Mouse (Mus musculus): ENCODE measurements around the gene Gm21985.

Gene Gm21985

DNA sequence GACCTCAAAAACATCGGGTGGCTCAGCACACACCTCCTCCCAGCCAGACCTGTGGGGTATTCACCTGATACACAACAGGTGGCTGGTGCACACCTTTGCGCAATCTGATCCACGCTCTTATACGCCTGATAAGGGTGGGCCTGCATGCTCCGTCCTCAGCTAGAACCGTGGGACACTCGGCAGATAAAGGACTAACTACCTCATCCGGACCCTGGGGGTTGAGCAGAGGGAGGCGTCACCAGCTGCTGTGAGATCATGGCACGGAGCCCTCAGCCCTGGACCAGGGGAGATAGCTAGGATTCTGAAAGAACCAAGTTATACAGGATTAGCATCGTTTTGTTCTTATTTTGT is at the start of gene Gm21985:
Gene Gm21985, plus strand, starts transcription at position 73 of the 351 bp plus-strand sequence.
- peak in 1 of 2 experiments; percentile 53 for DNase-seq

GRCm38 (mm10) chr2:112217614-112218013 is 48.5 kb upstream of the Gm21985 start:
- no peak for DNase-seq

DNA sequence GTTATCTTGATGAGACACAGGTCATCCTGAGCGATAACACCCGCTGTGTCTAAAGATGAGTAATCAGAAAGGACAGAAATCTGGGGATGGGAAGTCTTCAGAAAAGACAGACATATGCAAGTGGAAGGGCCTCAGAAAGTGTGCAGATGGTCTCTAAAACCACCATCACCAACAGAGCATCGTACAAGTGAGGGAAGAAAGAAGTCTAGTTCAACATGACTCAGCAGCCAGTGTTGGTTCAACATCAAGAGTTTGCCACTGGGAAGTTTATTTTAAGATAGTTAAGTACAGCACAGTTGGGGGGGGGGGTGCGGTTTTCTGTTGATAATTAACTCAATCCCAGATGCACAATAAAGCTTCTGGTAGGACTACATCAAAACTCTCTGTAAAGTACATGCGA is 45.2 kb upstream of the Gm21985 start:
- DNase-seq = no peak

DNA sequence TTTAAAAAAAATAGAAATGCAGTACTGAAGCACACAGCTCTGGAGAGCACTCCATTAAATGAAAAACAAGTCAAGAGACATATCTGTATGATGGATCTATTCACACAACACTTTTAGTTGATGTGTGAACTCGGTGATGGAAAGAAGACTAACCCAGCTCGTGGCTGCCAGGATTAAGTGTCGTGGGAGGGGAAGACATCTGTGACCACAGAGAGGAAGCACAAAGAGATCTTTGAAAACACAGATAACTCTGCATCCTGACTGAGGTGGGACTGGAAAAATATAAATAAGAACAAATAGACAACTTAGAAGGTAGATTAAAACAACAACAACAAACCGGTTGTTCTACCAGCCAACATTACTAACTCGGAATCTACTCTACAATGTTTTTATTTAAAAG is 43.5 kb upstream of the Gm21985 start:
- no peak for DNase-seq

GRCm38 (mm10) chr2:112224356-112224755 is 41.8 kb upstream of the Gm21985 start:
- no peak for DNase-seq

DNA sequence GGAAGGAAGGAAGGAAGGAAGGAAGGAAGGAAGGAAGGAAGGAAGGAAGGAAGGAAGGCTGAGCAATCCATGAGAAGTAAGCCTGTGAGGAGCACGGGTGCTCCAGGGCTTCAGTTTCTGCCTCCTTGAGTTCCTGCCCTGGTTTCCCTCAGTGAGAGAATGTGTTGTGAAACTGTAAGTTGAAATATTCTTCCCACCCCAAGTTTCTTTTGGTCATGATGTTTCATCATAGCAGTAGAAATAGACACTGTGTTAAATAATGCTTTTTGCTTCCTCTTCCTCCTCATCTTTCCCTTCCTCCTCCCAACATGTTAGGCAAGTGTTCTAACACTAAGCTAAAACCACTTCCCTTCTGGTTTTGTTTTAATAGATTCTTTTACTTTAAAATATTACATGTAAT is 33.5 kb upstream of the Gm21985 start:
- no peak for DNase-seq

GRCm38 (mm10) chr2:112236620-112237019 is 29.5 kb upstream of the Gm21985 start:
- DNase-seq = no peak

GRCm38 (mm10) chr2:112238006-112238405 is 28.1 kb upstream of the Gm21985 start:
- DNase-seq = no peak

DNA sequence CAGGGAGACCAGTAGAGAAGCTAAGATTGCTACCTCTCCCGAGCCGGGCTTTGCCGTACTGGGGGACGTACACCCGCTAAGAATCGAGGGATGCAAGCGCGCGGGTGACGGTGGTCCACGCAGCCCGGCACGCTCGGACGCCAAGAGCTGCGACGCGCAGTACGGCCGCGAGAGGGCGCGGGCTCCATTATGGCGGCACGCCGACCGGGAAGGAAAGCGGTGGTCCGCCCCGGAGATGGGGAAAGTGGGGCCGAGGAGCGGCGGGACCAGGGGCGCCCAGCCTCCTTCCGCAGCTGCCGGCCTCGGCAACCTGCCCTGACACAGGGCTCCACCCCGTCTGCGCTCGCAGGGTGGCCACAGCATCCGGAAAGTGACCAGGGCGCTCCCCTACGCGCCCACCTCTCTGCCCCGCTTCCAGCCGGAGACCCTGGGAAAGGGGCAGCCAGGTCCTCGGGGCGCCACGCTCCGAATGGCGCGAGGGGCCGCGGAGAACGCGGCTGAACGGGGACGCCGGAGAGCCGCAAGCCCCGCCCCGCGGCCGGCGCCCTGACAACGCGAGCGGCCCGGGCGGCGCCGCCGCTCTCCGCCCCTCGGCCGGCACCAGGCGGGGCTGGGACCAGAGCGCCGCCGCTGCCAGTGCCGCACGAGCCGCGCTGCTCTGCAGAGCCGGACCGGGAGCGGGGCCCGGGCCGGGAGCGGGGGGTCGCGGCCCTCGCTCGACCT is 26.7 kb upstream of the Gm21985 start, which contains the start of gene Lpcat4:
Gene Lpcat4, plus strand, starts transcription at position 257 of the 723 bp plus-strand sequence.
- DNase-seq = peak; percentile 64 to 83

GRCm38 (mm10) chr2:112239935-112240721 is 26.0 kb upstream of the Gm21985 start:
- no peak for DNase-seq

DNA sequence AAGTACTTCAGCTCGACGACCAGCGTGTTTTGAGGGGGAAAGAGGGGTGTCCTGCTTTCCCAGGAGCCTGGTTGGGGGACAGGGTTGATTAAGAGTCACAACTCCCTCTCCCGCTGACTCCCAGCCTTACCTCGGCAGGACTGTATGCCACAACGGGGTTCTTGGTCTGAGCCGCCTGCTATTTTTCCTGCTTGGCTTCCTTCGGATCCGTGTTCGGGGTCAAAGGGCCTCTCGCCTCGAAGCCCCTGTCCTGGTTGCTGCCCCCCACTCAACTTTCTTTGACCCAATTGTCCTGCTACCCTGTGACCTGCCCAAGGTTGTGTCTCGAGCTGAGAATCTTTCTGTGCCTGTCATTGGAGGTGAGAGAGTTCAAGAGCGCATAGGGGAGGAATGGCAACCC is 24.3 kb upstream of the Gm21985 start:
- no peak for DNase-seq

DNA sequence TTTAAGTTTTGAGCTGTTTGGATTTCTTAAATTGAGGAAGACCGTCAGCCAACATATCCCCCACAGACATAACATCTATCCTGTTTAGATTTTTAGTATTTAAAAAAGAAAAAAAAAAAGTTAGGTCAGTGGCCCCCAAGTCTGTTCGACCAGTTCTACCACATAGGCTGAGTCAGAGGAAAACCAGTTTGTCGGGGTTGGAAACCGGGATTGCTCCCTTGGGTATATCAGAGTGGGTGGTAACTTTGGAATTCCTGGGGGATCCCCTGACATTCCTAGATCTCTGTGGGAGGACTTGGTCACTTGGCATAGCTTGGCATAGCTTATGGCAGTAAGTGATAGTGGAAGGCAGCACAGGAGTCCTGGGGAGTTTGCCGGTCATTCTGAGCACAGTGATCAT is 20.8 kb upstream of the Gm21985 start:
- DNase-seq = no peak

DNA sequence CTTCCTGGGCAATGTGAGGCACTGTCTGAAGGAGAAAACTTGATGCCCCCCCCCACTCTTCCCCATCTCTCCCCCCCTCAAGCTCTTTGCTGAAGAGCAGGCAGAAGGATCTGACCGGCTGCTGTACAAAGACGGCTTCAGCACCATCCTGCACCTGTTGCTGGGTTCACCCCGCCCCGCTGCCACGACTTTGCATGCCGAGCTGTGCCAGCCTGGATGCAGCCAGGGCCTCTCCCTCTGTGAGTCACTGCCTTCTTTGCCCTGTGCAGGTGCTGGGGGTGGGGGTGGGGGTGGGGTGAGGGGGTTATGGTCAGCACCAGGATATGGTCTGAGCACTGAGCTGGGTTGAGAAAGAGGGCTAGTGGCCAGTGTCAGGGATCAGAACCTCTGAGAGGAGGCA is 19.9 kb upstream of the Gm21985 start:
- no peak for DNase-seq

GRCm38 (mm10) chr2:112247323-112247722 is 18.8 kb upstream of the Gm21985 start:
- no peak for DNase-seq

DNA sequence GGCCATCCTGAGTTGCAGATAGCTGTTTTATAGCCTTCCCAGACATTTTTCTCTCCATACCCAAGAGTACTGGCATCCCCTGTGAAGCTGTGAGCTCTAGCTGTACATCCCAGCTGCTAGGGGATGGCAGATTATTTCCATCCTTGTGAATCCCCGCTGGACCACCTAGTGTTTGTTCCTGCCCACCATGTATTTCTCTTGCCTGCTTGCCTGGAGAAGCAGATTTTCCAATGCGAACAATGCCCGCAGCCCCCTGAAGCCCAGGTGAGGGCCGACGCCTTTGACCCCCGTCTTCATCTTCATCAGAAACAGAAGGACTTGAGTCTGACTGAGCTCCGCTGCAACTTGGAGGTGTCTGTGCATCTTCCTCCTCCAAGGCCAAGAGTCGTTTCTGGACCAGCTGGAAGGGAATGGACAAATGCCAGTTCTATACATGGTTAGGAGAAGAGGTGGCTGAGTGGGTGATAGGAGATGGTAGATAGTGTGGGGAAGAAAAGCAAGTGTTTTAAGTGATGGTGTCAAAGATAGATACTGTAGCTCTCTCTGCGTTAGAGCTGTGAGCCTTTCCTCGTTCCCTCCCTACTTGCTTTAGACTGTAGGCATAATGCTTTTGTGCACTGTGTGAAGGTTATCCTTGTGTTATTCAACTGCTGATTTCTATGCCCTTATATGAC is 16.2 kb upstream of the Gm21985 start:
- no peak for DNase-seq

GRCm38 (mm10) chr2:112254675-112255515 is 11.2 kb upstream of the Gm21985 start:
- DNase-seq = no peak

DNA sequence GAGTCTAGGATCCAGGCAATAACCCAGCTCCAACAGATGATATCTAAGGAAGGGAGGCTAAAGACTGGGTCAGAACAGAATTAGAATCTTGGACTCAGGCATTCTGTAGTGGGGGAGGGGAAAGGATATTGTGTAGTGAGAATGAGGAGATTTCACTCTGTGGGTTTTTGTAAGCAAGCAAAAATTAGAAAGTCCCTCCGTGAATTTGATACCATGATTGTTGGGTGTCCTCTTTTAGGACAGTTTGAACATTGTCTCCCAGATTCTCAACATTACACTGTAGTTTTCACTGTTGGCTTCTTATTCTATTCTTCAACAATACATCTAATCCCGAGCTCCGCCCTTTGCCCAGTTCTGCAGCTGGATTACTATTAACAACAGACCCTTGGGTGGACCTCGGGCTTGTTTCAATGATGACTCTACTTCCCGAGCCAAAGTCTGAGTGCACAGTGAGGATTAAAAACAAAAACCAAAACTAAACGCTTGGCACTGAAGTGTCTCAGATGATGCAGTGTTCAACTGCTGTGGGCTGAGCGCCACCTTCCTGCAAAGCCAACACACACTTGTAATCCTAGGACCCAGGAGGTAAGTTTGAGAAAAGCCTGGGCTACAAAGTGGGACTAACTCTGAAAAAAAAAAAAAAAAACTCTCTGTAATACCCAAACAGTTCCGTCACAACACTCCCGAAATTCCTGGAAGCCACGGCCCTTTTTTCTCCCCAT is 6.7 kb upstream of the Gm21985 start, which contains the start of gene Nutm1:
Gene Nutm1, minus strand, starts transcription at position 51 of the 722 bp plus-strand sequence.
- no peak for DNase-seq

GRCm38 (mm10) chr2:112261748-112262653 is 4.1 kb upstream of the Gm21985 start, which contains the start of gene Nop10:
Gene Nop10, plus strand, starts transcription at chr2:112261926.
- DNase-seq = peak; percentile 80 to 86

- DNase-seq = no peak
Observed at GRCm38 (mm10) chr2:112262779-112263295, 3.3 kb upstream of the Gm21985 start.

- DNase-seq = no peak
Observed at GRCm38 (mm10) chr2:112264364-112264763, 1.8 kb upstream of the Gm21985 start.
